14 mouse cellular contexts compared by ENCODE assay signal in the genomic region with DNA sequence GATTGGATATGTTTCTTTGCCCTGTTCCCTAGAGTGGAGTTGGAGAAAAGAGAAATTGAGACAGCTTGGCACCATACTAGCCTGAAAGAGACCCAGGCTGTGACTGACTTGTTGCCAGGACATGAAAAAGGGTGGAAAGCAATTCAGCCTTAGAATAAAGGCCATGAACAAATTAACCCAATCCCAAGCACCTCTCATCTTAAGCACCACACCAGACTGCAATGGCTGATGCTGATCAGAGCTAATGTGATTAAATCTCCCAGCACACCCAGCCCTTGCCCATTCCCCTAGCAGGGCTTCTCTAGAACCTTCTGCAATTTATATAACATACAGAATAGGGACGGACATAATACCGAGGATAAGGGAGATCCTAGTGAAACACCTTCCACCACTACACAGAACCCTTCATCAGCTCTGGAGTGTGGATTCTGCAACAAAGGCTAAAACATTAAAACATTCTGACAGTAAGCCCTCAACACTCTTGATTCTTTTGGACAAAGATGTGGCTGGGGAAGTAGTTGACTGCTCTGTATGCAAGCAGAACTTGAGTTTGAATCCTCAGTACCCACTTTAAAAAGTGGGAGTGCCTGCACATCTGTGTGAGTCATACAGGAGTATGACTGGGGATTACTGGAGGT. TPM values are rescaled to one million over a fixed set of nuclear protein-coding genes. Genes with fewer than 3 reads are reported as not detected.
DNase-seq lines count a peak whose midpoint lies in the region; ATAC-seq and TF ChIP-seq lines count a peak whose summit lies in the region.
"Had no signal": no experiment of that assay in that cellular context is flagged by ENCODE, and none has a peak within 500 bp of the region (broad histone marks: within the 10 kb centered on the region; RNA-seq: fewer than 3 reads in every experiment).

No protein-coding gene starts in this region.

- H3K79me2 ChIP-seq in MEL (ENCODE audit: control insufficient read depth, insufficient read depth, low read length, poor library complexity): peaks cover 30% of the 10 kb centered on the region

- H3K4me1 ChIP-seq in liver, postnatal 0 days (ENCODE audit: insufficient read depth): peaks cover 10% of the 10 kb centered on the region
- peaks cover 0 to 18% of the 10 kb centered on the region in 2 experiments for H3K4me1 ChIP-seq in MEL (ENCODE audit: control insufficient read depth in 1 of 2, insufficient read depth in 2 of 2, low read length in 2 of 2)
- H3K4me1 ChIP-seq in limb, embryonic 15.5 days: peaks cover 18% of the 10 kb centered on the region

- peaks cover 32% of the 10 kb centered on the region for H3K36me3 ChIP-seq in liver, postnatal 0 days (replicated peaks; ENCODE audit: insufficient read depth, low read length)
- peaks cover 7 to 43% of the 10 kb centered on the region in 2 experiments for H3K36me3 ChIP-seq in MEL (ENCODE audit: control insufficient read depth in 1 of 2, insufficient read depth in 2 of 2, low read length in 2 of 2)
- H3K36me3 ChIP-seq in limb, embryonic 15.5 days: peaks cover 45% of the 10 kb centered on the region

- TF ChIP-seq RAD21 in MEL (IDR thresholded peaks at IDR 0.05; ENCODE audit: low read depth, low read length): no peak

- H3K27me3 ChIP-seq in liver, postnatal 0 days (ENCODE audit: insufficient read depth, low read length): no peaks in the 10 kb centered on the region
- H3K27me3 ChIP-seq in MEL (ENCODE audit: control insufficient read depth in 1 of 2, insufficient read depth in 2 of 2, low read length in 2 of 2): no peaks in the 10 kb centered on the region
- H3K27me3 ChIP-seq in limb, embryonic 15.5 days: no peaks in the 10 kb centered on the region
- H3K27me3 ChIP-seq: lung, embryonic 15.5 days; Patski had no signal

- TF ChIP-seq POLR2A in MEL (IDR thresholded peaks at IDR 0.05; ENCODE audit: control insufficient read depth in 1 of 2, insufficient read depth in 1 of 2, low read depth in 1 of 2, low read length in 2 of 2, poor library complexity in 1 of 2): peak; percentile 26 to 62; a peak in 3 of 4 replicates

- H3K4me3 ChIP-seq in liver, postnatal 0 days (ENCODE audit: low read depth, low read length): no peak overlapping the region
- H3K4me3 ChIP-seq in MEL (ENCODE audit: control insufficient read depth in 1 of 2, insufficient read depth in 1 of 2, low read depth in 2 of 2, low read length in 2 of 2): no peak overlapping the region
- no peak overlapping the region for H3K4me3 ChIP-seq in limb, embryonic 15.5 days
- H3K4me3 ChIP-seq: erythroblast, embryonic 14.5 days; hindbrain, embryonic 10.5 days; lung, embryonic 15.5 days had no signal

- TF ChIP-seq EP300 in liver, postnatal 0 days (IDR thresholded peaks at IDR 0.05; ENCODE audit: low read depth): no peak
- no peak for TF ChIP-seq EP300 in MEL (IDR thresholded peaks at IDR 0.05; ENCODE audit: low read depth in 1 of 2, low read length in 2 of 2)

- no peak overlapping the region for H3K4me2 ChIP-seq in liver, postnatal 0 days (ENCODE audit: low read depth, low read length)
- no peak overlapping the region for H3K4me2 ChIP-seq in limb, embryonic 15.5 days
- H3K4me2 ChIP-seq: lung, embryonic 15.5 days had no signal

- TF ChIP-seq CTCF in liver, postnatal 0 days (IDR thresholded peaks at IDR 0.05; ENCODE audit: low read depth): no peak
- TF ChIP-seq CTCF in MEL (IDR thresholded peaks at IDR 0.05 in 2 of 3, conservative IDR thresholded peaks at IDR 0.05 in 1 of 3; ENCODE audit: control insufficient read depth in 1 of 3, insufficient read depth in 1 of 3, low read depth in 2 of 3, low read length in 3 of 3, poor library complexity in 1 of 3, severe bottlenecking in 1 of 3): no peak

- H3K9ac ChIP-seq in liver, postnatal 0 days (replicated peaks): no peak overlapping the region
- H3K9ac ChIP-seq in MEL (ENCODE audit: control insufficient read depth, low read depth, low read length, poor library complexity, severe bottlenecking): peak overlapping the region; percentile 13
- no peak overlapping the region for H3K9ac ChIP-seq in limb, embryonic 15.5 days
- H3K9ac ChIP-seq: lung, embryonic 15.5 days had no signal

- 37% methylated on average over 2 of the region's 2 CpGs for WGBS in liver, postnatal 0 days (ENCODE audit: insufficient replicate concordance)
- WGBS in limb, embryonic 15.5 days: 33% methylated on average over 2 of the region's 2 CpGs

- ATAC-seq in liver, postnatal 0 days: no peak
- ATAC-seq in limb, embryonic 15.5 days (ENCODE audit: insufficient number of reproducible peaks, low FRiP score, low TSS enrichment, low read depth): no peak
- ATAC-seq: Patski had no signal

- H3K27ac ChIP-seq in liver, postnatal 0 days (ENCODE audit: low read depth): no peak overlapping the region
- peak overlapping the region; percentile 32 for H3K27ac ChIP-seq in MEL (ENCODE audit: control insufficient read depth, low read depth, low read length)
- H3K27ac ChIP-seq in limb, embryonic 15.5 days: peak overlapping the region; percentile 14; the same call in 1 of the 2 replicates
- H3K27ac ChIP-seq: hindbrain, embryonic 10.5 days; lung, embryonic 15.5 days had no signal

- DNase-seq in liver (peak; percentile 18), MEL (ENCODE audit: low read depth, low spot score) (peak; percentile 80)
- no peak for DNase-seq in liver, postnatal 0 days
- no peak for DNase-seq in retina, postnatal 1 day
- no peak for DNase-seq in gastrocnemius, adult 8-10 months (ENCODE audit: low spot score in 2 of 2)
- DNase-seq in lung, adult 18-20 months: no peak
- DNase-seq: adrenal gland, postnatal 14 days; cerebellum, postnatal 36 days; kidney, adult 11 months had no signal

- H3K9me3 ChIP-seq in liver, postnatal 0 days (ENCODE audit: low read length): no peaks in the 10 kb centered on the region
- H3K9me3 ChIP-seq in MEL (replicated peaks; ENCODE audit: insufficient read depth, low read length): no peaks in the 10 kb centered on the region
- H3K9me3 ChIP-seq in limb, embryonic 15.5 days: no peaks in the 10 kb centered on the region
- H3K9me3 ChIP-seq: hindbrain, embryonic 10.5 days; lung, embryonic 15.5 days had no signal

TF ChIP-seq in MEL, 35 proteins besides CTCF, POLR2A, EP300 and RAD21:
- no peak for TF ChIP-seq KAT2A (conservative IDR thresholded peaks at IDR 0.05; ENCODE audit: low read depth, low read length)
- no peak for TF ChIP-seq CHD1 (IDR thresholded peaks at IDR 0.05; ENCODE audit: low read depth, low read length)
- no peak for TF ChIP-seq MXI1 (IDR thresholded peaks at IDR 0.05; ENCODE audit: low read depth, low read length)
- peak; percentile 30; the same call in 1 of the 2 replicates for TF ChIP-seq POLR2AphosphoS5 (IDR thresholded peaks at IDR 0.05; ENCODE audit: borderline replicate concordance, low read depth, low read length)
- TF ChIP-seq MAFK (IDR thresholded peaks at IDR 0.05; ENCODE audit: borderline replicate concordance, low read depth, low read length): no peak
- no peak for TF ChIP-seq HCFC1 (IDR thresholded peaks at IDR 0.05; ENCODE audit: low read depth, low read length)
- no peak for TF ChIP-seq UBTF (IDR thresholded peaks at IDR 0.05; ENCODE audit: borderline replicate concordance, insufficient read depth, low read depth, low read length)
- TF ChIP-seq E2F4 (IDR thresholded peaks at IDR 0.05; ENCODE audit: borderline replicate concordance, low read depth, low read length): no peak

RNA-seq across cellular contexts. Expression of gene Rps12, which starts 4.1 kb away (rescaled TPM):
- 145 and 149 TPM in 2 replicates for polyA plus RNA-seq in liver, postnatal 0 days (2015; fragmentation: Nextera tagmentation; extraction: Ambion mirVana)
- total RNA-seq in MEL (2012; rRNA removed): 5,370 and 5,608 TPM in 2 replicates
- polyA plus RNA-seq in MEL (2012; ENCODE audit: insufficient read depth in 1 of 2, insufficient read length in 2 of 2, low read depth in 1 of 2, low replicate concordance in 2 of 2, missing spikeins in 1 of 2): 1,000 to 10,000 TPM in 1 of 2 experiments, 100 to 1,000 TPM in 1; 135 to 1,493 TPM
- 171 and 214 TPM in 2 replicates for polyA plus RNA-seq in limb, embryonic 15.5 days (2015; fragmentation: Nextera tagmentation; extraction: Ambion mirVana)
- total RNA-seq in gastrocnemius, adult 8-10 months (2022): 100 to 1,000 TPM; 127 to 219 (median 169) TPM

RNA-seq across cellular contexts. Expression of gene Slc18b1, which starts 13.8 kb away (rescaled TPM):
- polyA plus RNA-seq in liver, postnatal 0 days (2015; fragmentation: Nextera tagmentation; extraction: Ambion mirVana): 1.2 and 1.5 TPM in 2 replicates
- not detected in 2 replicates for total RNA-seq in MEL (2012; rRNA removed)
- polyA plus RNA-seq in MEL (2012; ENCODE audit: insufficient read depth in 1 of 2, insufficient read length in 2 of 2, low read depth in 1 of 2, low replicate concordance in 2 of 2, missing spikeins in 1 of 2): not detected
- polyA plus RNA-seq in limb, embryonic 15.5 days (2015; fragmentation: Nextera tagmentation; extraction: Ambion mirVana): 14.2 and 16.0 TPM in 2 replicates
- total RNA-seq in gastrocnemius, adult 8-10 months (2022): 1 to 10 TPM; 4.6 to 8.3 (median 6.0) TPM

Comparison
In these comparisons a context has a peak if more than half of its experiments do, and no peak if none do; other contexts are left out.
1. DNase-seq: peak in liver (single experiment) and MEL (single experiment); none in liver, postnatal 0 days (single experiment), retina, postnatal 1 day (single experiment), gastrocnemius, adult 8-10 months (0 of 2) and lung, adult 18-20 months (0 of 2).